Mouse (Mus musculus) brain, embryonic 14.5 days (tissue): ENCODE data around the gene Slc35f6.

Experiments used
- CTCF ChIP-seq: fragments of 200-500 bp; IDR thresholded peaks from 2 replicates; pipeline ENCODE4 v1.5.1; 2012; ENCODE audit warnings: inconsistent platforms, mild to moderate bottlenecking, moderate library complexity, borderline replicate concordance; ENCODE audit not compliant: insufficient read depth, insufficient read length; ENCODE audit errors: extremely low read depth
- POLR2A ChIP-seq: fragments of 200-500 bp; IDR thresholded peaks from 2 replicates; pipeline ENCODE4 v1.6.1; 2012; ENCODE audit warnings: mild to moderate bottlenecking, inconsistent platforms, borderline replicate concordance; ENCODE audit not compliant: poor library complexity, insufficient read depth, insufficient read length, severe bottlenecking; ENCODE audit errors: extremely low read depth

DNA sequence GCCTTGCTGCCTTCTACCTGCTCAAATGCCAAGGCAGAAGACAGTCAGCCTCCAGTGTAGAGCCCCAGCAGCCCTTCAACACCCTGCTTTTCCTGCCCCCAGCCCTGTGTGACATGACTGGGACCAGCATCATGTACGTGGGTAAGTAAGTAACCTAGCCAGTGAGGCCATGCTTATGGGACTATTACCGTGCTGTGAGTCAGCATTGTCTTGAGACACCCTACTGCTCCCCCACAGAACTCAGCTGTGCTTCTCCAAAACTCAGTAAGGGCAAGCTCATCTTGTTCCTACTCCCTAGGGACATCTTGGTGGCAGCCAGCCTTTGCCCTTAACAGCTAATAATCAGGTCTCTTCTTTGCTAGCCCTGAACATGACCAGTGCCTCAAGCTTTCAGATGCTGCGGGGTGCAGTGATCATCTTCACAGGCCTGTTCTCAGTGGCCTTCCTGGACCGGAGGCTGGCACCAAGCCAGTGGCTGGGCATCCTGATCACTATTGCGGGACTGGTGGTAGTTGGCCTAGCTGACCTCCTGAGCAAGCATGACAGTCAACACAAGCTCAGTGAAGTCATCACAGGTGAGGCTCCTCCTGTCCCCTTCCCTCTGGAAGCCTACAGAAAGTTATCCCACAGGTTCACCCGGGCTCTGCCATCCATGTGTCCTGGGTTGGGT lies 7.9 kb downstream of the Slc35f6 start:
- TF ChIP-seq POLR2A (no peak), CTCF (no peak)
